Mouse (Mus musculus) E14TG2a.4 (cell line): ENCODE measurements around the gene Arpc3.

Source experiments
- CTCF ChIP-seq: conservative IDR thresholded peaks from 2 replicates; pipeline ENCODE4 v1.5.1; 2014; ENCODE audit warnings: low read length
- NANOG ChIP-seq: IDR thresholded peaks from 2 replicates; pipeline ENCODE4 v1.6.1; 2014; ENCODE audit warnings: borderline replicate concordance, low read length, mixed read lengths
- POU5F1 ChIP-seq: IDR thresholded peaks from 2 replicates; pipeline ENCODE4 v1.6.1; 2014; ENCODE audit warnings: low read length, borderline replicate concordance

GRCm38 (mm10) chr5:122371591-122372191, 20.0 kb upstream of the Arpc3 start, which contains the start of gene Gpn3:
- TF ChIP-seq CTCF (no peak), POU5F1 (no peak), NANOG (no peak)
